Mouse (Mus musculus): ENCODE data around the gene Stambpl1. TPM values are rescaled to one million over a fixed set of nuclear protein-coding genes. Genes with fewer than 3 reads are reported as not detected.
A peak's percentile ranks its signal among the peaks of the same experiment; 100 is the strongest.

The Stambpl1 gene
- polyA plus RNA-seq, 1 experiment = 16.0 TPM

DNA sequence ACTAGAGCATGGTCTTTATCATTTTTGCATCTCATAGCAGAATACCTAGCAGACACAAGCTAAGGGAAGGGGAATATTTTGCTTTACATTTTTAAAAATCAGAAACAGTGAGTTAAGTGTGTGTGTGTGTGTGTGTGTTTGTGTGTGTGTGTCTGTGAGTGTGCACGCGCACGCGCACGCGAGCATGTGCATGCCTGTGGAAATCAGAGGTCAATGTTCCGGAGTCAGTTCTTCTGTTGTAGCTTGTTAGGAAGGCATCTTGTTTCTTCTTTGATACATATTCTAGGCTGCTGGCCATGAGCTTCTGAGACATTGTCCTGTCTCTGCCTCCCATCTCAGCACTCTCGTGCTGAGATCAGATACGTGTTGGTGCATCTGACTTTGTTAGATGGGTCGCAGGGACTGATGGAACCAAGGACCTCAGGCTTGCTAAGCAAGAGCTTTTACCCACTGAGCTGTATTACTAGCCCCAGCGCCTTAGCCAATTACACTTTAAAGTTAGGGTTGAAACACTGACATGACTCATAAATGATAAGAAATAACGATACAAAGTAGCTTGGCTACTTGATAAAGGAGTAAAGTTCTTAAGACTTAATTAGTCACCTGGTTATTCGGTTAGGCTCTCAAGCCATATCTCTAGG is 78.9 kb downstream of the Stambpl1 start:
- no peak for DNase-seq (ENCODE audit: extremely low spot score in 1 of 2, low spot score in 1 of 2)

DNA sequence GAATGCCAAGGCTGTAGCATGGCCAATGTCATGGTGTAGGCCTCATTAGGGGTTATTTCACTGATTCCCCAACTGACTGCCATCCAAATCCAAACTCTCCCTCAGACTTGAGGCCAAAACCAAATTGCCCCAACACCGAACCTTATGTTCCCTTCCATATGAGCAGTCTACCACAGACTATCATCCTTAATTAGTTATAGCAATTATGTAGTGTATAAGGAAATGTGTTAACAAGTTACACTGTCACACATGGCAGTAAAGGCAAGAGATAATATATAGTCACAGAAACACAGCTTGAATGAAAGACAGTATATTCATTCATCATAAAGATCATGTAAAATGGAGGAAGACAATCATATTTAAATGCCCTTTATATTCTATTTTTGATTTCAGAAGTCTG is 81.0 kb downstream of the Stambpl1 start:
- no peak for DNase-seq (ENCODE audit: extremely low spot score in 1 of 2, low spot score in 1 of 2)

DNA sequence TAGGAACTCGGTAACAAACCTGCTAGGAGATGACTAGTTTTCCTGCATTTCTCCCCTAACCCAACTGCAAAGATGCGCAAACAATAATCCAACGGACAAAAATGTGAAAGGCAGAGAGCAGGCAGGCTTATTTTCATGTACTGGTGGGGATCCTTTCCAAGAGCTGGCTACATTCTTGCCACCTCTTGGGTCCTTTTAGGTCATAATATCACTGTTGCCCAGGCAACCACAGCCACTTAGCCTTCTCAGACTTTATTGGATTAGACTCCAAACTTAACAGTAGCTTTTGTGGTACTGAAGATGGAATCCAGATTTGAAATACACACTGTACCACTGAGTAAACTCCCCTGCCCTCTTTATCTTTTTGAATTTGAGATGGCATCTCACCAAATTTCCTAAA is 86.0 kb downstream of the Stambpl1 start:
- no peak for DNase-seq (ENCODE audit: extremely low spot score in 1 of 2, low spot score in 1 of 2)

DNA sequence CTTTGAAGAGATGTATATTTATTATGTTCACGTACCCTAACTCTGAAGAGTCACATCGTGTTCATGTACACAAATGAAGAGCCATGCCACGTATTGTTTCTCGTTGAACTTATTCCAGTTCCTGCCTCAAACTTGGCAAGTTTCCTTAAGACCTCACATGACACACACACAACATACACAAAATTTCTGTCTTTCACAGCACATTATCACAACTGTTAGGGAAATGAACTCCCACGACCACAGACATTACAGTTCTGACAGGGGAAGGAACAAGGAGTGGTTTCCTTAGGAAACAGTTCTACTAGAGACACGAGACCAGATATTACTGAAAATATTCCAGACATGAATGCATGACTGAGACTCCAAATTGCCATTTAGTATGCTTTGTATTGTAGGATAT is 91.6 kb downstream of the Stambpl1 start:
- no peak for DNase-seq (ENCODE audit: extremely low spot score in 1 of 2, low spot score in 1 of 2)

DNA sequence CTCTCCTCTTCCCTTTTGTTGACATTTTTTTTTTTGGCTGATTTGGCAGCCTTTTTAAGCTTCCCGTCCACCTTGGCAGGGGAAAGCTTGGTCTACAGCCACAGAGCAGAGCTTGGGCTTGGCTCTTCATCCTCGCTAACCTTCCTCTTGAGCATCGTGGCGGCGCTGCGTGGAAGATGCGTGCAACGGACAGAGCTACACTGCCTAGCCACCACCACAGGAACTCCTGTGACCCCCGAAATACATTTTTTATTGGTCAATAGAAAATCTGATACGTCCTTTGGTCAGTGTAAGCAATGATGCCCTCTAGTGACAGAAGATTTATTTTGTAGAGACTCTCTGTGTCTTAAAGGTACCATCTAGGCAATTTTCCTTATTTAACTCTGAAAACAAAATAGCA is 92.4 kb downstream of the Stambpl1 start:
- DNase-seq (ENCODE audit: extremely low spot score in 1 of 2, low spot score in 1 of 2) = peak in 1 of 2 experiments; percentile 23

DNA sequence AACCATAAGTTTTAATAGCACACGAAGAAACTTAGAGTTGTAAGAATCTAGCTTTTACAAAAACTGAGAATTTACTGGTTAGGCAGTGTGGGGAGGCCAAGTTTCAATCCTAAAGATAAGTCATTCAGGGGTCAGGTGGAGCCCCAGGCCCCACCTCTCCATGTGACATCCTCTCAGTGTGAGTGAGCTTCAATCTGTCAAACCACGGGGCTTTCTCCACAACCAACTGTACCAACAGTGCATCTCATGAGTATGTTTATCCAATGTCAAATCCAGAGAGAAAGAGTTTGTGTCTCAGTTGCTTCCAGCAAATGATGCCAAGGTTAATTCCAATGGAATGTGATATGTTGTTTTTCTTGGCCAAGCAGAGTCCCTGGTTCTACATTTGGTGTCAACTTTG is 92.8 kb downstream of the Stambpl1 start:
- DNase-seq (ENCODE audit: extremely low spot score in 1 of 2, low spot score in 1 of 2) = no peak

DNA sequence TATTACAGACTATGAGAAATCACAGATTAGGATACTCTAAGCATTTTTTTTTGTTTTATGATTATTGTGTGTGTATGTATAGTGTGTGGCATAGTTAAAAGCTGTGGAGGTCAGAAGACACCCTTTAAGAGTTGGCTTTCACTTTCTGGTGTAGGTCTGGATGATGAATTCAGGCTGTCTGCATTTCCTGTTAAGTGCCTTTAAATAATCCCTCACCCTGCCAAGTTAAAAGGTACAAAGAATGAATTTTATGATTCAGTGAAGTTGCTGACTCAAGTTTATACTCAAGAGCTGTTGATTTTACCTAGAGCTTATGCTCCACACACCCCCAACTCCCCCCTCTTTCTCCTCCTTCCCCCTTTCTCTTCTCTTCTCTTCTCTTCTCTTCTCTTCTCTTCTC is 95.2 kb downstream of the Stambpl1 start:
- no peak for DNase-seq (ENCODE audit: extremely low spot score in 1 of 2, low spot score in 1 of 2)

DNA sequence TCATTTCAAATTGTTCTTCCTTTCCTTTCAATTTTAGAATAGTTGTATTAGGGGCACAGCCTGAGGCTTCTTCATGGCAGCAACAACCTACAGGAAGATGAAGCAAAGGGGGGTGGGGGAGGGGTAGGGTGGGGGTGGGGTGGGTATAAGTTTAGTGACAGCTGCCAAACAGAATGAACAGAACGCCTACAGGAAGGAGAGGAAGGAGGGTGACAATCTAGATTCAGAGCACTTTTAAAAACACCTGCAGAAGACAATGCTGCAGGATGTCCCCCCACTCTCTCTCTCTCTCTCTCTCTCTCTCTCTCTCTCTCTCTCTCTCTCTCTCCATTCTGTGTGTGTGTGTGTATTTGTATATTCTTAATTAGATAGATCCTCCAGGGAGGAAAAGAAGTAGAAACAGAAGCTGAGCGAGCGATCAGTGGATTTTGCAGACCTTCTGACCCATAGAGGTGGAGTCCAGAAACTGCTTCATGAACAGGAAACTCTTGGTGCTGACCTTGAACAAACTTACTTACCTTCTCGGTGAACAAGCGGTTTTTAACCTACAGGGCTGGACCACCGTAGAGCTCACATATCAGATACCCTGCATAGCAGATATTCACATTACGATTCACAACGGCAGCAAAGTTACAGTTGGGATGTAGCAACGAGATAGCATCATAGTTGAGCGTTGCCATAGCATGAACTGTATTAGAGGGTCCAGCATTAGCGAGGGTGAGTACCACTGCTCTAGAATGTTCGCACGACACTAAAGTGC is 95.8 kb downstream of the Stambpl1 start:
- no peak for DNase-seq (ENCODE audit: extremely low spot score in 1 of 2, low spot score in 1 of 2)

DNA sequence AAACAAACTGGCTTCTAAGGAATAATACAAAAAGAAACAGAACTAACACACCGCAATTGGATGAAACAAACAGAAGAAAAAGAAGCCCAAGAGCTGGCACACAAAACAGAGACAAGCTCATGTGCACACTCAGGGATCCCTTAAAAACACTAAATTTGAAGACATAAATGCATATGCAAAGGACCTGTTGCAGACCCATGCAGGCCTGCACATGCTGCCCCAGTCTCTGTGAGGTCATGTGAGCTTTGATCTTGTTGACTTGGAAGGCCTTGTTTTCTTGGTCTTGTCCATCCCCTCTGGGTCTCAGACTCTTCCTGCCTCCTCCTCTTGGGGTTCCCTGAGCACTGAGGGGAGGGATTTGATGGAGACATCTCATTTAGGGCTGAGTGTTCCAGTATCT is 96.7 kb downstream of the Stambpl1 start:
- DNase-seq (ENCODE audit: extremely low spot score in 1 of 2, low spot score in 1 of 2) = no peak

Other genes with a start within 250 kb of the Stambpl1 start
- not detected in 2 replicates for gene Lipf, start 231.0 kb upstream of the Stambpl1 start, polyA plus RNA-seq (2012; rRNA removed)
- not detected in 2 replicates for gene Lipk, start 183.9 kb upstream of the Stambpl1 start, polyA plus RNA-seq (2012; rRNA removed)
- not detected in 2 replicates for gene Lipn, start 124.9 kb upstream of the Stambpl1 start, polyA plus RNA-seq (2012; rRNA removed)
- not detected in 2 replicates for gene Lipm, start 91.3 kb upstream of the Stambpl1 start, polyA plus RNA-seq (2012; rRNA removed)
- gene Ankrd22, start 26.2 kb upstream of the Stambpl1 start, polyA plus RNA-seq (2012; rRNA removed) = 0.17 TPM in 1 of 2 replicates, not detected in the other
- gene Acta2, start 63.4 kb downstream of the Stambpl1 start, polyA plus RNA-seq (2012; rRNA removed) = 22.6 and 40.5 TPM in 2 replicates
- gene Fas, start 98.4 kb downstream of the Stambpl1 start, polyA plus RNA-seq (2012; rRNA removed) = 1.3 and 2.0 TPM in 2 replicates